Mouse (Mus musculus): ENCODE results near the gene Abca9. TPM values are rescaled to one million over a fixed set of nuclear protein-coding genes. Genes with fewer than 3 reads are reported as not detected.

Gene Abca9
- not detected for polyA plus RNA-seq (2017; shearing (Covaris generic))

GRCm38 (mm10) chr11:110167459-110168251 lies at the start of gene Abca9:
Gene Abca9 (minus strand): TSS chr11:110168196.
- ATAC-seq = no peak

DNA sequence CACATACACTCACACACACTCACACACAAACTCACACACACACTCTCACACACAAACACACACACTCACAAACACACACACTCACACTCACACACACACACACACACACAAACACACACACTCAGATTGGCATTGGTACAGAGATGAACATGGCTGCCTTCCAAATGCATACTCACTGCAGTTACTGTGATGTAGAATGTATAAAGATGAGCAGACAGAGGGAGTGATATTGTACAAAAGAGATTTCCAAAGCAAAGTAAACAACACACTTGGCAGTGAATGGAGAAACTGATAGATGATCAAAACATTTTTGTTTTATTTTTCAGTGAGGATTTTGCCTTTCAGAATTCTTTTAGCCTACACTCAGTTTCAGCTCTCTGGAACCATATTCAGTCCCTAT lies 49.1 kb upstream of the Abca9 start:
- no peak for ATAC-seq

GRCm38 (mm10) chr11:110203930-110204329 lies 35.9 kb upstream of the Abca9 start:
- ATAC-seq = no peak

GRCm38 (mm10) chr11:110198882-110199281 lies 30.9 kb upstream of the Abca9 start:
- ATAC-seq = no peak

DNA sequence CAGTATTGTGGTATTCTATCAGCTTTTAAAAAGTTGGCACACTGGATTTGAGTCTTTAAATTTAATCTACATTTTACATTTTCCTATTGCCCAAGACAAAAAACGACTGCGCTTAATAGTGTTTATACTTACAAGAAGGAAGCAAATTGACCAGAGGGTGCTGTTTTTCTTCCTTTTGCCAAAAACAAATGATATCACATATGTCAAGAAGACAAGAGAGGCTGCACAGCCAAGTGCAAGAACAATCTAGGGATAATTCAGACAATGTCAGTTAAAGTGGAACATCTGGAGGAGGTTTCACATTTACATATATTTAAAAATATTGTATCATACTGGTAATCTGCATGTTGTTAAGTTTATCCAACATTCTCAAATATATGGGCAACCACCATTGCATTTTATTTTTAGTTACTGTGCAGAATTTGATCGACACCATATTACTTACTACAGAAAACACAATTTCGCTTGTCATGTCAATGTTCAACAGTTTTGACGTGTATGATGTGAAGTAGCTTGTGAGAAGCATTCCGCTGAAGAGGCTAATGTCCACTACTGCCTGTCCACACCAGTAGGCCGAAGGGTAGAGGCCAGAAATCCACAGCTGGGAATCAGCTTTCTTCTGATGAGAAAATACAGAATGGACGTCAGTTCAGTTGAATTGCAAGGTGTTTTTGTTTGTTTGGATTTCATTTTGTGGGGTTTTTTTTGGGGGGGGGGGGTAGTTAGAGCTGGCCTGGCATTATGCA lies 28.7 kb upstream of the Abca9 start:
- ATAC-seq = no peak

- ATAC-seq = no peak
Observed at GRCm38 (mm10) chr11:110195310-110195709, 27.3 kb upstream of the Abca9 start.

DNA sequence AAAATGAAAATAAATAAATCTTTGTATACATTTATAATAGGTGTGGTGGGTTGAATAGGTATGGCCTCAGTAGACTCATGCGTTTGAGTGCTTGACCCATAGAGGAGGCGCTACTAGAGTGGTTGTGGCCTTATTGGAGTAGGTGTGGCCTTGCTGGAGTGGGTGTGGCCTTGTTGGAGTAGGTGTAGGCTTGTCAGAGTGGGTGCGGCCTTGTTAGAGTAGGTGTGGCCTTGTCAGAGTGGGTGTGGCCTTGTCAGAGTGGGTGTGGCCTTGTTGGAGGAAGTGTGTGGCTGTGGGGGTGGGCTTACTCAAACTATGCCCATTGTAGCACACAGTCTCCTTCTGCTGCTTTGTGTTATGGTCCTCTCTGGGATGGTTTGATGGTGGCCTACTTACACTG lies 3.2 kb upstream of the Abca9 start:
- ATAC-seq = no peak

- no peak for ATAC-seq
Observed at GRCm38 (mm10) chr11:110165822-110166221, 2.2 kb downstream of the Abca9 start.

GRCm38 (mm10) chr11:110165409-110165808 lies 2.6 kb downstream of the Abca9 start:
- ATAC-seq = no peak

- ATAC-seq = no peak
Observed at GRCm38 (mm10) chr11:110157059-110157458, 10.9 kb downstream of the Abca9 start.

DNA sequence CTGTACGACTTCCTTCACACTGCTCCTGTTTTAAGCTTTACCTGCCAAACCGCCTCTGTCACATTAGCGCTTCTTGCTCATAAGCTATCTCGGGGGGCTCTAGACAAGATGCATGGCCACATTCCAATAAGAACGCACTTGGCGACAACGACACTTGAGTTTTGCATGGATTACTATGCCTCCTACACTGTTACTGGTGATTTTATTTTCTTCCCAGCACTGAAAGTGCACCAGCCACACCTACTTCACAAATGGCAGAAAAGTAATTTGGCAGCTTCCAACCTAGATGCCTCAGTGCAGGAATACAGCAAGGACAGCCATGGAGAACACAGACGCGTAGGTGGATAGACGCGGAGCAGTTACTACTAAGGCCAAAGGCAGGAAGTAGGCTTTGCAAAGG lies 12.0 kb downstream of the Abca9 start:
- no peak for ATAC-seq

- no peak for ATAC-seq
Observed at GRCm38 (mm10) chr11:110147640-110148039, 20.4 kb downstream of the Abca9 start.

DNA sequence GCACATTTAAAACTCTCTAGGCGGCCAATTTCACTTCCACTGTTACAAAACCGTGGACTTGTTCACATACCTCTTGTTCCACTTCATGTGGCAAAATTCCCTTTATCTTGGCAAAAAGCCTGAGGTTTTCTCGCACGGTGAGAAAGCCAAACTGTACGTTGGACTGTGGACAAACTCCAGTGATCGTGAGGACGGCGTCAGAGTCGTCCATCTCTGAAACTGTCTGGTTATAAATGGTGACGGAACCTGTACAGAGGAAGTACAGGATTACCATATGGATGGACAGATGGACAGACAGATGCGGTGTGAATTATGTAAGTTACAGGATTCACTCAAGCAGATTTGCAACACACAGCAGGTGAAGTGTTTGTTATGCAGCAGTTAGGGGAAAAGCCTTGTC lies 22.6 kb downstream of the Abca9 start:
- ATAC-seq = no peak

DNA sequence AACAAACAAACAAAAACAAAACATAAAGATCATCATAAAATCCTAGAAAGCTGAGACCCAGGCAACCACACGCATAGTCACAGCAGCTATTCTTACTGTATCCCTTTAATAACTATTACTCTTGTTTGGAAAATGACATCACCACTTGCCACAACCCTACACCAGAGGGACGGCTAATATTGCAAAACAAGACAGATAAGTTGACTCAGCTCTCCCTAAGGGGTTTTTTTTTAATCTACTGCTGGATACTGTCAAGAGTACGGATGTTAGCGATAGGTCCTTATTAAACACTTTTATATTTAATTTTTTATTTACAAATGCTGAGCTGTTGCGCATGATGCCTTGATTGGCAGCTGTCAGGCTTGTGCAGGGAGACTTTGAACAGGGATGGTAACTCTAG lies 37.2 kb downstream of the Abca9 start:
- no peak for ATAC-seq

DNA sequence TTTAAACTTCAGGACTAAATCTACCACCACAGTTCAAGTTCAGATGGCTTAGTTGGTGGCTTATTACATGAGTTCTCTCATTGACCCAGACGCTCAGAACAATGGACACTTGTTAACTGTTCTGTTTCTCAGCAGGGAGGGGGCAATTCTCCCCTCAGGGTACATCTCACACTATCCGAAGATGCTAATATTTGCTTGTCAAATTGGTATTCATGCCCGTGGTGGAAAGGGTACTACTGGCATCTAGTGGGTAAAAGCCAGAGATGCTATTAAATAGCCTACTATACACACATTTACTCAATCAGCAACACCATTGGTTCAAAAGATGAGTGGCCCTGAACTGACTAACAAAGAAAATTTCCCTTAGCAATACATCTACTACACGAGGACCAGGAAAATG lies 56.9 kb downstream of the Abca9 start:
- no peak for ATAC-seq

DNA sequence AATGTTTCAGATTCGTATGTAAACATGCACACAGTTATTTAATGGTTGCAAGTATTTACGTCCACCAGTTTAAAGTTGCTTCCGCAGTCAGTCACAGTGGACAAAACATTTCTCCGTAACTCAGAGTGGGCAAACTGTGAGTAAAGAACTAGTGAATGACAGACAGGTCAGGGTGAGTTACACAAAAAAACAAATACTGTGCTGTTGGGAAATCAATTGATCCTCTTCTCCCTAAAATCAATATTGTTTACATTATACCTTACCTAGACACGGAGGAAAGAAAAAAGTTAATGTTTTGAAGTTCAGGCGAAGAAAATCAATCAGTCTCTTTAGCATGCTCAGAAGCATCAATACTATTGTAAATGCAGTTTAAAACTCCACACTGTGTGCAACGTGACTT lies 66.6 kb downstream of the Abca9 start:
- no peak for ATAC-seq

DNA sequence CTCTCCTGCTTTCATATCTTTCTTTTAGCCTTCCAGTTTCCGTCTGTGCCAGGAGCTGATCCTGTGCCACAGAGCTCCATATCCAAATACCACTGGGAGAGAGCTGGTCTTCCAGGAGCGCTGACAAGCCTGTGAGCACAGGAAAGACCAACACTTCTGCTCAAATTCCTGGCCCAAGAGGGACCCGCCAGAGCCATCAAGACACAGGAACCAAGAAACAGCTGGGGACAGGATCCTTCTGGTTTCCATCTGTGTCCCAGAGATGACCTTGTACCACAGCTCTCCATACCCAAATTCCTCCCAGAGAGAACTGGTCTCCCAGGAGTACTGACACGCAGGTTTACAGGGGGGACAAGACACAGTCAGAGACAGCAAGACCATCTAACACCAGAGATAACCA lies 69.1 kb downstream of the Abca9 start:
- ATAC-seq = no peak

- no peak for ATAC-seq
Observed at GRCm38 (mm10) chr11:110097465-110097864, 70.5 kb downstream of the Abca9 start.

- ATAC-seq = no peak
Observed at GRCm38 (mm10) chr11:110095858-110096257, 72.1 kb downstream of the Abca9 start, which contains the start of gene Abca8a. Gene Abca8a (minus strand): TSS chr11:110095978.

DNA sequence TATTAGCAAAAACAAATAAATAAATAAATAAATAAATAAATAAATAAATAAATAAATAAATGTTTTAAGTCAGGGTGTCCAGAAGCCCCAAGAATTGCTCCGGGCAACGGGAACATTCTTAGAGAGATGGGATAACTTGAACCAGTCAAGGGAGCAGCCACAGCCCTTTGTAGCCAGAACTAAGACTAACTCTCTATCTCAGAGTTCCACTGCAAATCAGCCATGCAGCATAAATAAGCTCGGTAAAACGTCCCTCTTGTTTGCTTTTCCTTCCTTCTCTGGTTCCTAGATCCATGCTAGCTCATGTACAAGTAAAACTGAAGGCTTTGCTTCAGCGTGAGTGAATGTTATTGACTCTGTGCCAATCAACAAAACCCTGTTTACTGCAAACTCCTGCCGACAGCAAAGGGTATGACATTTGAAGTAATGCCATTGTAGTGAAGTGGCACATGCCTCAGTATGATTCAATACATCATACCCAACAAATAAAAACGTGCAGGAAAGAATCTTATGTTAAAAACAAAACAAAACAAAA lies 73.1 kb downstream of the Abca9 start:
- no peak for ATAC-seq

DNA sequence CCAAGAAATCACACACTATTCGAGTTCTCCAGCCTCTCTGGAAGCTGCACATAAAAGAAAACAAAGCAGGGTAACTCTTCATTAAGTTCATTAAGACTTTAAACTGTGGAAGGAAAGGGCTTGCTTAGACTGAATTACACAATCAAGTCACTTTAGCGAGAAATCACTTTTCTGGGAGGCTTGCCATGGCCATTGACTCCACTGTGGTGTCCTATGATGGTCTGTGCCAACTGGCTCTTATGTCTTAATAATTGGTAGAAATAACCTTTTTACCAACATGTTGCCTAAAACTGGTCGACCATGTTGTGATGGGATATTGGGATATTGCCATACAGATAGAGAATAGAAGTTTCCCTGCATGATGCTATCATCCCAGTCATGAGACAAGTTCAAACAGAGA lies 73.8 kb downstream of the Abca9 start:
- ATAC-seq = no peak

GRCm38 (mm10) chr11:110091328-110091727 lies 76.7 kb downstream of the Abca9 start:
- no peak for ATAC-seq

- no peak for ATAC-seq
Observed at GRCm38 (mm10) chr11:110072158-110072557, 95.8 kb downstream of the Abca9 start.

DNA sequence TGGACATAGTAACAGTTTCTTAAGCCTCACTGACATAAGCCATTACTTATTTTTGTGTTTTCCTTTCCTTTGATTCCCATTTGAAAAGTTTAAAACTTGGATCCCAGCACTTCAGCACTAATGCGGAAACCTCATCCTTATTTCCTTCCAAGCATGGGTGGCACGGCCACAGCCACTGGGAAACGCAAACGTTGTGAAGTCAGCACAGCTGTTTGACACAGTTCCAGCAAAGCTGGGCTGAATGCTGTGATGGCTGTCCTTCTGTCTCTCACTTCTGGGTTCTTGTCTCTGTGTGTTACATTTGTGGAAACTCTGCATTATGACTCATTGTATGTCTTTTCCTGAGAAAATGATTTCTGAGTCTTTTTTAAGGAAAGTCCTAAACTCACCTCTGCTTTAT lies 107.0 kb downstream of the Abca9 start:
- no peak for ATAC-seq

Measured in activated CD4-positive, CD25-positive, alpha-beta regulatory T cell, adult 4 months (primary cell).